Mouse (Mus musculus): ENCODE measurements around the gene Gcc2. TPM values are rescaled to one million over a fixed set of nuclear protein-coding genes. Genes with fewer than 3 reads are reported as not detected.
"Not testable (repeated sequence)": the region's sequence is repeated elsewhere in the genome, so short reads cannot be mapped to it uniquely, and the experiment has no call there.

Gcc2 gene
- total RNA-seq, 2 experiments from 2014 or later, result 76.6 to 79.4 TPM

DNA sequence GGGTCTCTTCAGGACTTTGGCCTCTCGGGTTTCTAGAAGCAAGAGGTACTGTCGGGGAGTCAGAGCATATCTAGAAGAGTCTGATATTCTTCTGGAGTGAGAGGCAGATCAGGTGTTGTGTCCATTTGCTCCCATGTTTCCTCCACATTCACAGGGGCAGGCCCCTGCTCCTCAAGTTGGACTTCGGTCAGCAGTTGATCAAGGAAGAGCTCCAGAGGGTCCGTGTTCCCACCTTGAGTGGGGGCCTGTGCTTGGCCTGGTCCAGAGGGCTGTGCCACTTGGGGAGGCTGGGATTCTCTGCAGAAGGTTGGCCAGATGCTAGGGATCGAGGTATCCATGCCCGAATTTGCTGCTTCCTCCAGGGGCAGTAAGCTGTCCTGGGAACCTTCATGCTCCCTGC, 27.5 kb upstream of the Gcc2 start:
- DNase-seq (ENCODE audit: low spot score in 2 of 2); intact Hi-C loops (cut with DNase I): not testable (repeated sequence)

DNA sequence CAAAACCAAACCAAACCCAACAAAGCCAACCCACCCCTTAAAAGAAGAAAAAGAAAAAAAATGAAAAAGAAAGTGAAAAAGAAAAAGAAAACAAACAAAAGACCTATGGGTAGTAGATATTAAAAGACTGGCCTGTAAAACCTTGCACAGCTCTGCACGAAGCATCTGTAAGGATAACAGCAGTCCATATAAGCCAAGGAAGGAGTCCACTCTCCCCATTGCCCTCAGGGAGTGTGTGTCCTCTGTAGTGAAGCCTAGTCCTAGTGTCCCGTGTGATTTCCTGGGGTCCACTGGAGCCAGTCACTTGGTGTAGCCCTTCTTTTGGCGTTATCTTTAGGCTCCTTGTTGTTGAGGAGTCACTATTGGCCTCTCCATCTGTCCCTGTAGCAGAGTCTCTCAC, 25.3 kb upstream of the Gcc2 start:
- intact Hi-C loops (cut with DNase I), result not testable (repeated sequence)

DNA sequence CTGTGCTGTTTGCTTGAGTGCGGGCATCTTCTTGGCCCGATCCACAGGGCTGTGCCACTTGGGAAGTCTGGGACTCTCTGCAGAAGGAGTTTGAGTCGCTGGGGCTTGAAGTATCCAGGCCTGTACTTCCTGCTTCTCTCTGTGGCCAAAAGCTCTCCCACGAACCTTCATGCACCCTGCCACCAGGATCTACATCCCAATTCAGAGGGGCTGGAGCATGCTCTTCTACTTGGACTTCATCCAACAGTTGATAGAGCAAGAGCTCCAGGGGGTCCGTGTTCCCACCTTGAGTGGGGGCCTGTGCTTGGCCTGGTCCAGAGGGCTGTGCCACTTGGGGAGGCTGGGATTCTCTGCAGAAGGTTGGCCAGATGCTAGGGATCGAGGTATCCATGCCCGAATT, 24.2 kb upstream of the Gcc2 start:
- DNase-seq (ENCODE audit: low spot score in 2 of 2); intact Hi-C loops (cut with DNase I): not testable (repeated sequence)

More for the DNA sequence above, 25.3 kb upstream of the Gcc2 start:
- not testable (repeated sequence) for DNase-seq (ENCODE audit: low spot score in 2 of 2)

DNA sequence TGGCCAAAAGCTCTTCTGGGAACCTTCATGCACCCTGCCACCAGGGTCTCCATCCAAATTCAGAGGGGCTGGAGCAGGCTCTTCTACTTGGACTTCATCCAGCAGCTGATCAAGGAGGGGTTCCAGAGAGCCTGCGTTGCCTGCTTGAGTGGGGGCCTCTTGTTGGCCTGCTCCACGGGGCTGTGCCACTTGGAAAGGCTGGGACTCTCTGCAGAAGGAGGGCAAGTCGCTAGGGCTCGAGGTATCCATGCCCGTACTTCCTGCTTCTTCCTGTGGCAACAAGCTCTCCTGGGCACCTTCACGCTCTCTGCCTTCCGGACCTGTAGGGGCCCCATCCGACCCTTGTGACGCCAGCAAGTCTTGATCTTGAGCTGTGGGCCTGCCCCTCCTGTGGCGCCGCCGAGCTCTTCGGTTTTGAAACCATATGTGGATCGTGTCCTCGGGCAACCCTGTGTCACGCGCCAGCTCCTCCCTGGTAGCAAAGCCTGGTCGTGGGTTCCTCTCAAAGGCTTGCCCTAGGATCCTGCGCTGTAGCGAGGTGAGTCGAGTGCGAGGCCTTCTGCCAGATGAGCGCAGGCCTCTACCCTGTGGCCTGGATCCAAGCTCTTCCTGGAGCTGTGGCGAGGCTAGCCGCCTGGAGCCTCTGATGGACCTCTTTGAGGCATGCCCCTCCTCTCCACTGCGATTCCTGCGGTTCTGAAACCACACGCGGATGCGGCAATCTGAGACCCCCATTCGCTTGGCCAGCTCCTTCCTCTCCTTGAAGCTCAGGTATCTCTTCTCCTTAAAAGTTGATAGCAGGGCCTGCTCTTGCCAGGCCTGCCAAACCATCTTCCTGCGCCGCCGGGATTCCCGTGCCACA, 23.3 kb upstream of the Gcc2 start:
- DNase-seq (ENCODE audit: low spot score in 2 of 2), result peak; percentile 63 to 67
- intact Hi-C loops (cut with DNase I), result not testable (repeated sequence)

DNA sequence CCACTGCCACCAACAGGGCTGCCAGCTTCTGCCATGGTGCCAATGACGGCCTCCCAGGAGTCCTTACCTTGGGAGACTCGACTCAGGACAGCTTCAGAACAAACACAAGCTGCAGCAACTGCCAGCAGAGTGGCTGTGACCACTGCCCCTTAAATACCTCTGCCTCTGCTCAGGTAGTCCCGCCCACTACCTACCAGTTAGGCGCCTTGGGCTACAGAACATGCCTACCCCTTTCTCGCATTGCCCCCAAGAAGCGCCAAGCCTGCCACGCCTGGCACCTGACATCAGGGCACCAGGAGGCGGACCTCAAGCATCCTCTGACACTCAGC, 22.7 kb upstream of the Gcc2 start, which contains the start of gene Duxf3:
Gene Duxf3 (minus strand): TSS at position 35 of the 329 bp plus-strand sequence.
- DNase-seq (ENCODE audit: low spot score in 2 of 2); intact Hi-C loops (cut with DNase I): not testable (repeated sequence)

DNA sequence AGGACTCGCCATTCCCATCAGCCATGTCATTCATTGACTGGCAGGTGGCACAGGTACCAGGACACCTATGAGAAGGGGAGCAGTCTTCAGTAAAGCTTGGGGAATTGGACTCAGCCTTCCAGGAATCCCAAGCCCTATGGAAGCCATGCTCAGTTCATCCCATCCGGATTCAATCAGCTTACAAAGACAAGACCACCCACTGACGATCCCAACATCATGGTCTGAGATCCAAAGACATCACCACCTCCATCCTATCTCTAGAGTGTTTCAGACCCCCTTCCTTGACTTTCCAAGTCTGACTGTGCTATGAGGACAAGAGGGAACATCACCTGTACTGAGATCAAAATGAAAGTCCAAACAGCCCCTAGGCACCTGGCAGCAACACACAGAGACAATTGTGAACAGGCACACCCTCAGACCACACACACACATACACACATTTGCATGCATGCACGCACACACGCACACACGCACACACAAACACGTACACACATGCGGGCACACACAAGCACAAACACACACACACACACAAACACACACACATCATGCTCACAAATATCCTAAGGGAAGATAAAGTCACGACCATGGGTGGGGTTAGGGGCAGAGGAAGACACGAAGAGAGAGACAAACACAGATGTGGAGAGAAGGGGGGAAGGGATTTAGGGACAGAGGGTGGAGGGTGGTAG, 22.1 kb upstream of the Gcc2 start:
- DNase-seq (ENCODE audit: low spot score in 2 of 2); intact Hi-C loops (cut with DNase I): not testable (repeated sequence)

DNA sequence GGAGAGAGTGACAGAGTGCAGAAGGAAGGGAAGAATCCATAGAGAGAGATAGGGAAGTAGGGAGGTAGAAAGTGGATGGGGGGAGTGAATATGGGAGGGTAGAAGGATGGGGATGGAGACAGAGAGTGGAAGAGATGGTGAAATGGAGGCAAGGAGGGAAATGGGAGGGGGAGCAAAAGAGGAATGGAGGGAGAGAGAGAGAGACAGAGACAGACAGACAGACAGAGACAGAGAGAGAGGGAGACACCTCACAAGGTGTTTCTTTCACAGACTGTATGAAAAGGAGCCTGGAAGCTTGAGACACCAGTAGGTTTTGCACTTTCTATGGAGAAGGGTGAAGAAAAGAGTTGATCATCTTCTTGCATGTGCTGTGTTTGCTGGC, 21.6 kb upstream of the Gcc2 start:
- DNase-seq (ENCODE audit: low spot score in 2 of 2); intact Hi-C loops (cut with DNase I): not testable (repeated sequence)

DNA sequence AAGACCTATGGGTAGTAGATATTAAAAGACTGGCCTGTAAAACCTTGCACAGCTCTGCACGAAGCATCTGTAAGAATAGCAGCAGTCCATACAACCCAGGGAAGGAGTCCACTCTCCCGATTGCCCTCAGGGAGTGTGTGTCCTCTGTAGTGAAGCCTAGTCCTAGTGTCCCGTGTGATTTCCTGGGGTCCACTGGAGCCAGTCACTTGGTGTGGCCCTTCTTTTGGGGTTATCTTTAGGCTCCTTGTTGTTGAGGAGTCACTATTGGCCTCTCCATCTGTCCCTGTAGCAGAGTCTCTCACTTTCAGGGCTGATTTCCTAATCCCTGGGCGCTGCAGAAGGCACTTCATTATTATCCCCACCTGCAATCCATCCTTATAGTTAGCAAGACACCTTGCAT, 20.3 kb upstream of the Gcc2 start:
- intact Hi-C loops (cut with DNase I); DNase-seq (ENCODE audit: low spot score in 2 of 2): not testable (repeated sequence)

DNA sequence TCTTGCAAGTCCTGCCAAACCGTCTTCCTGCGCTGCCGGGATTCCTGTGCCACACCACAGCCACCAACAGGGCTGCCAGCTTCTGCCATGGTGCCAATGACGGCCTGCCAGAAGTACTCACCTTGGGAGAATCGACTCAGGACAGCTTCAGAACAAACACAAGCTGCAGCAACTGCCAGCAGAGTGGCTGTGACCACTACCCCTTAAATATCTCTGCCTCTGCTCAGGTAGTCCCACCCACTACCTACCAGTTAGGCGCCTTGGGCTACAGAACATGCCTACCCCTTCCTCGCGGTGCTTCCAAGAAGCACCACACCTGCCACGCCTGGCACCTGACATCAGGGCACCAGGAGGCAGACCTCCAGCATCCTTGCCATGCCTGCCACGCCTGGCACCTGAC, 18.7 kb upstream of the Gcc2 start, which contains the start of gene Gm4981:
Gene Gm4981 (minus strand): TSS at position 89 of the 400 bp plus-strand sequence.
- intact Hi-C loops (cut with DNase I), result no loop called here
- no peak for DNase-seq (ENCODE audit: low spot score in 2 of 2)

DNA sequence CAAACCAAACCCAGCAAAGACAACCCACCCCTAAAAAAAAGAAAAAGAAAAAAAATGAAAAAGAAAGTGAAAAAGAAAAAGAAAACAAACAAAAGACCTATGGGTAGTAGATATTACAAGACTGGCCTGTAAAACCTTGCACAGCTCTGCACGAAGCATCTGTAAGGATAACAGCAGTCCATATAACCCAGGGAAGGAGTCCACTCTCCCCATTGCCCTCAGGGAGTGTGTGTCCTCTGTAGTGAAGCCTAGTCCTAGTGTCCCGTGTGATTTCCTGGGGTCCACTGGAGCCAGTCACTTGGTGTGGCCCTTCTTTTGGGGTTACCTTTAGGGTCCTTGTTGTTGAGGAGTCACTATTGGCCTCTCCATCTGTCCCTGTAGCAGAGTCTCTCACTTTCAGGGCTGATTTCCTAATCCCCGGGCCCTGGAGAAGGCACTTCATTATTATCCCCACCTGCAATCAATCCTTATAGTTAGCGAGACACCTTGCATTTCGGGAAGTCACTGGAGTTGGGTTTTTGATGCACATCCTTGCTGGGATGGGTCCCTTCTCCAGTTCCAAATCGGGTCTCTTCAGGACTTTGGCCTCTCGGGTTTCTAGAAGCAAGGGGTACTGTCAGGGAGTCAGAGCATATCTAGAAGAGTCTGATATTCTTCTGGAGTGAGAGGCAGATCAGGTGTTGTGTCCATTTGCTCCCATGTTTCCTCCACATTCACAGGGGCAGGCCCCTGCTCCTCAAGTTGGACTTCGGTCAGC, 16.1 kb upstream of the Gcc2 start:
- intact Hi-C loops (cut with DNase I), result not testable (repeated sequence)

DNA sequence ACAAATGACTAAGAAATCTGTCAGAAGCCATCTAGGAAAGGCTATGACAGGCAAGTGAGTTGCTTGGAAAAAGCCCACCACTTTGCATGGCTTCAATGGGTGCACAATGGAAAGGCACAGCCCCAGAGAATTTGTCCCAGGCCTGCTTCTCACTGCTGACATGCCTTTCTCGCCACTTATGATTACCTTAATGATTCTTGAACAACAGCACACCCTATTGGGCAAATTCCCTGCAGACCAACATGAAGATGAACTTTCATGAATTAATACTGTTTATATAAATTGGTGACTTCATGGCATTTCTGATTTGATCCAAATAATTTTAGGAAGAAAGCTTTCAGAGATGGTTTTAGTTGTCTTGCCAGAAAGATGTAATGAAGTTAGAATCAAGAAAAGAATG, 5.8 kb upstream of the Gcc2 start:
- intact Hi-C loops (cut with DNase I), result no loop called here
- DNase-seq (ENCODE audit: low spot score in 2 of 2), result no peak

More for the DNA sequence above, 16.1 kb upstream of the Gcc2 start:
- DNase-seq (ENCODE audit: low spot score in 2 of 2), result peak in 1 of 2 experiments; percentile 46

DNA sequence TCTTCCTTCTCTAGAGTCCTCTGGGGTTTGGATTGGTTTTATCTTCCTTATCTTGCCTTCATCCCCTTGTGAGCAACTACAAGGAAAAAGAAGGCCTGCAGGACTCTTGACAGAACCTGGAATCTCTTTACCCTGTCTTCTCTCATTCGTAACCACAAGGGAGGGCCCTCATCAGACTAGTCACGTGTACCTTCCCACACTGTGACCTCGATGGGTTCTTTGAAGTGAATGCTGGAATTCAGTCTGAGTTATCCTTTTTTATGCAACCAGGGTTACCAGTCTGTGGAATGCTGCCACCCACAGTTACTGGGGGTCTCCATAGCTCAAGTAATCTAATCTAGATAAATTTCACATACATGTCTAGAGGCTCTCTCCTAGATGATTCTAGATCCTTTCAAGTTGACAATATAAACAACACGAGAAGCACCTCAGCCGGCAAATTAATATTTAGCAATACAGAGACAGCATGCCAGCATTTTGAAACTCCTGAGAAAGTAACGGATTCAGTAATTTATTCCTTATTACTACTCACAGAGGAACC, 592 bp upstream of the Gcc2 start:
- peak in 1 of 2 experiments; percentile 14 for DNase-seq (ENCODE audit: low spot score in 2 of 2)
- intact Hi-C loops (cut with DNase I), result loop anchor here (10.0 kb wide), 1 partner anchor 510 kb away; no protein-coding TSS in a partner anchor

DNA sequence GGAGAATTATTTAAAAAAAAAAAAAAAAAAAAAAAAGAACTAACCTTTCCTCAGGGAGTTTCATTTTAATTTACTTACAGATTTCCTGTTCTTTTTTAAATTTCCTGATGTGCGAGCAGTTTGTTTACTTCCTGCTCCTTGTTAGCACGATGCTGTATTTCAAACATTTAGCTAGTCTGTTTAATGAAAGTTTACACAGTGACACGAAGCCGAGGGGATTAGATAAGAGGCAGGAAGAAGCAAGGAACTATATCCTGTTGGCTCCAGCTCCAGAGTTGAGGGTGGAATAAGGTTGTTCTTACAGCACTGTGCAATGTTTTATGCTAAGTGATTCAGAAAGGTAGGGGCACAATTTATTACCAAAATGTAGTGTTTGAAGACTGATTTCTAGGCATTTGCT, 657 bp downstream of the Gcc2 start:
- DNase-seq (ENCODE audit: low spot score in 2 of 2), result no peak
- intact Hi-C loops (cut with DNase I), result loop anchor here (10.0 kb wide), 1 partner anchor 511 kb away; no protein-coding TSS in a partner anchor

DNA sequence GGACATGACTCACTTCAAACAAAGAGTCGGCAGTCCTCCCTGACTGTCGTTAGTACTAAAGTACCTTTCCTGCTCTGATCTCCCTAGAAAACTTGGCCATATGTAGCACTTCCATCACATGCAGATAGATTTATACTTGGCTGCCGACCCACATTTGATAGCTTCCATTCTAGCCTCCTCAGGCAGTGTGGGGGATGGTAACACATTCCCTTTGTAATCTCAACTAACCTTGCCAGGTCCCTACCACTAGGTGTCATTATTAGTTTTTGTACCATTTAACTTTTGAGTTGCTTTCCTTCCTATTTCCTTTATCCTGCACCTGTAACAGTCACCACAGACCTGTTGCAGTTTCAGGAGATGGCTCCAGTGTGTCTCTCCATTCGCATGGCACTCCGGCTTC, 3.2 kb downstream of the Gcc2 start:
- DNase-seq (ENCODE audit: low spot score in 2 of 2), result no peak
- intact Hi-C loops (cut with DNase I), result loop anchor here (10.0 kb wide), 1 partner anchor 514 kb away; no protein-coding TSS in a partner anchor

DNA sequence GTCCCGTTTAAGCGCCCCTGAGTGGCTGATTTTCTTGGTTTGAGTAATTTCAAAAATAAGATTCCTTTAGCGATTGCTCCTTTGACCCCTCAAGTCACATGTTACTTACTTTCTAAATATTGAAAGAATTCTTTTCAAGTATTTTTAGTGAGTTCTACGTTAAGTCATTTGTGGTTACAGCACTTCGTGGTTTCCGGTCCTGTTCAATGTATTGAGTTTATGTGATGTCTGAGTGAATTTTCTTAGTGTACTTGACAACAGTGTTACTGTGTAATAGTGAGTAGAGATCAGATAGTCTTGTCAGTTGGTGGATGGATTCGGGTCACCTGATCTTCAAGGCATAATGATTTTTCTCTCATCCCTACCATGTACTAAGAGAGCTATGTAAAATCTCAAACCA, 26.9 kb downstream of the Gcc2 start:
- intact Hi-C loops (cut with DNase I), result no loop called here
- DNase-seq (ENCODE audit: low spot score in 2 of 2), result no peak

DNA sequence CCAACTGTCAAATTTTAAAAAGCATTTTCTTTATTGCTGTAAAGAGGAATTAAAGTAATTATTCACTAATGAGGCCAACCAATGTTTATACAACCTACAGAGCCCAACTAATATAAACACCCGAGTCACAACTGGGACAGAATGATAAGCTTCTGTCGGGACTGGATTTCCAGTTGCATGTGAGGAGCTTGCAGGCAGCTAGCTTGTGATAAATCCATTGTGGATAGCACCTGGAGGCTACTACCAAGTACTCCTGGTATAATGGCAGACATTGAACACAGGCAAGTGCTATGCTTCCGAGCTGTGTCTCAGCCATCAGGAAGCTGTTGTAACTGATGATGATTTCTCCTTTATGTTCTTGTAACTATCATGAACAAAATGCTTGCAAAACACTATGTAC, 35.4 kb downstream of the Gcc2 start:
- DNase-seq (ENCODE audit: low spot score in 2 of 2), result no peak
- intact Hi-C loops (cut with DNase I), result loop anchor here (10.0 kb wide), 1 partner anchor 184 kb away; no protein-coding TSS in a partner anchor

DNA sequence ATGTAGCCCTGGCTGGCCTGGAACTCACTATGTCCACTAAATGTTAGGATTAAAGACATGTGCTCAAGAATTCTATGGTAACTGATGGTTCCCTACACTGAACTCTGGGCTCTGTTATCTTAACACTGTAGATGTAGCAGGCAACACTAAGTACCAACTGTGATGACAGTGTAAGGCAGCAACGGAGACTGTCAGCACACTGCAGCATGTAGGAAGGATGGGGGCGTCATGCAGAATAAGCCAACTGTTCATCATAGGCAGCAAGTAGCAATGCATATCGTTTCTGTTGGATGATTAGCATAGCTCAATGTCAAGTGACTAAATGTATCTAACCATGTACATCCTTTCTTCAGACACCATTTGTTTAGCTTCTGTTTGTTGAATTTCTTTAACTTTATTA, 38.9 kb downstream of the Gcc2 start:
- intact Hi-C loops (cut with DNase I), result loop anchor here (10.0 kb wide), 1 partner anchor 181 kb away; no protein-coding TSS in a partner anchor
- peak in 1 of 2 experiments; percentile 23 for DNase-seq (ENCODE audit: low spot score in 2 of 2)

DNA sequence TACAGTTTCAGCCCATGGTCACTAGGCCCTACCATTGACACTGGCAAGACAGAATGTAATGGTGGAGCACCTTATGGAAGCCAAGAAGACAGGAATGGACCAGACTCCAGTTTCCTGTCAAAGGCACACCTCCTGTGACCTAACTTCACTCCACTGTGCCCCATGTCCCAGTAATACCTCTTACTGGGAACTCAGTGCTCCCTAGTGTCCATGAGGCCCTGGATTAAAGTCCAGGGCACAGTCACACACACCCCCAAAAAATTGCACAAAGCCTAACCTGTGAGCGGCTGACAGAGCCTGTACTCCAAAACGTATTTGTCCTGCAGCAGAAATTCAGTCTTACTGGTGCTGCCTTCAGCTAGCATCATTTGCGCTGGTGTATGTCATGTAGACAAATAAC, 40.3 kb downstream of the Gcc2 start:
- no peak for DNase-seq (ENCODE audit: low spot score in 2 of 2)
- intact Hi-C loops (cut with DNase I), result loop anchor here (10.0 kb wide), 1 partner anchor 179 kb away; no protein-coding TSS in a partner anchor

DNA sequence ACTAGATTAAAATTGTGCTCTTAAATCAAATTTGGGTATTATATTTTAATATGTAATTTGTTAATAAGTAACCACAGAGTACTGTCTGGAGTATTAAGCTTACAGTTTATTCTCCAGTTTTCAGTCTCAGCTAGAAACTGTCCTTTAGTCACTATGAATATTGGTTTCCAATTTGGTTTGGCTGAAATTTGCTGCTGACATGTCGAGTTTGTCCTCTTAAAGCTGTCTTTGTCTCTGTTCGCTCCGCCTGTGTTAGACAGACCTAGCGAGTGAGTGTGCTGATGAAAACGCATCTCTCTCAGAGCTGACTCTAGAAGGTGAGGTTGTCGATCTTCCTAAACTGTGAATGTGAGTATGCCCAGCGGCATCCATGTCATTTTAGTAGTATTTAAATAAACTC, 49.7 kb downstream of the Gcc2 start:
- DNase-seq (ENCODE audit: low spot score in 2 of 2), result no peak
- intact Hi-C loops (cut with DNase I), result no loop called here

Measured in left cerebral cortex, postnatal 14 days (tissue).